Mouse (Mus musculus) myocyte (in vitro differentiated cells): ENCODE measurements around the gene Zscan29. TPM values are rescaled to one million over a fixed set of nuclear protein-coding genes. Genes with fewer than 3 reads are reported as not detected.

Experiments used
- H3K27me3 ChIP-seq: one replicate; pipeline ENCODE4 v1.6.1; 2011; ENCODE audit not compliant: control insufficient read depth, insufficient read depth, insufficient read length
- H3K36me3 ChIP-seq: one replicate; pipeline ENCODE4 v1.6.1; 2011; ENCODE audit not compliant: control insufficient read depth, insufficient read depth
- H3K4me2 ChIP-seq: one replicate; pipeline ENCODE4 v1.6.1; 2011; ENCODE audit warnings: low read depth, control low read depth
- H3K4me3 ChIP-seq: one replicate; pipeline ENCODE4 v1.5.1; 2011; ENCODE audit warnings: mild to moderate bottlenecking, control low read depth, moderate library complexity
- H3K79me2 ChIP-seq: one replicate; pipeline ENCODE4 v1.6.1; 2011; ENCODE audit not compliant: control insufficient read depth, insufficient read depth
- H3ac ChIP-seq: one replicate; pipeline ENCODE4 v1.6.1; 2011; ENCODE audit not compliant: control insufficient read depth, insufficient read length
- CEBPB ChIP-seq: IDR thresholded peaks from 2 replicates; pipeline ENCODE4 v1.6.1; 2011; ENCODE audit warnings: mild to moderate bottlenecking, moderate library complexity; ENCODE audit not compliant: poor library complexity, insufficient read depth, severe bottlenecking
- E2F4 ChIP-seq: IDR thresholded peaks from one replicate; pipeline ENCODE4 v1.6.1; 2011; ENCODE audit warnings: mild to moderate bottlenecking, control low read depth, moderate library complexity; ENCODE audit not compliant: insufficient read depth
- MAX ChIP-seq: IDR thresholded peaks from one replicate; pipeline ENCODE4 v1.6.1; 2011; ENCODE audit warnings: low read depth, mild to moderate bottlenecking, control low read depth
- MYOD1 ChIP-seq, 3 experiments: IDR thresholded peaks; one replicate each; pipeline ENCODE4 v1.6.1; 2011; ENCODE audit warnings: control low read depth in 2 of 3, low read depth in 2 of 3, mild to moderate bottlenecking in 2 of 3, moderate library complexity in 1 of 3; ENCODE audit not compliant: insufficient read length in 2 of 3, control insufficient read depth in 1 of 3
- MYOG ChIP-seq, 3 experiments: IDR thresholded peaks; one replicate each; pipeline ENCODE4 v1.6.1; 2011; ENCODE audit warnings: control low read depth in 2 of 3, low read depth in 2 of 3, mild to moderate bottlenecking in 2 of 3; ENCODE audit not compliant: insufficient read length in 2 of 3, control insufficient read depth in 1 of 3, insufficient read depth in 1 of 3
- POLR2A ChIP-seq: IDR thresholded peaks from one replicate; pipeline ENCODE4 v1.6.1; 2011; ENCODE audit warnings: low read depth, mild to moderate bottlenecking, control low read depth, moderate library complexity; ENCODE audit not compliant: insufficient read length
- POLR2AphosphoS2 ChIP-seq: IDR thresholded peaks from one replicate; pipeline ENCODE4 v1.6.1; 2011; ENCODE audit warnings: low read depth, control low read depth; ENCODE audit not compliant: insufficient read length
- REST ChIP-seq: IDR thresholded peaks from one replicate; pipeline ENCODE4 v1.6.1; 2011; ENCODE audit warnings: mild to moderate bottlenecking, control low read depth, moderate library complexity; ENCODE audit not compliant: insufficient read depth, insufficient read length
- SRF ChIP-seq: IDR thresholded peaks from one replicate; pipeline ENCODE4 v1.6.1; 2011; ENCODE audit warnings: low read depth; ENCODE audit not compliant: control insufficient read depth, insufficient read length
- TCF12 ChIP-seq: IDR thresholded peaks from one replicate; pipeline ENCODE4 v1.6.1; 2011; ENCODE audit warnings: mild to moderate bottlenecking, control low read depth; ENCODE audit not compliant: poor library complexity, insufficient read depth, severe bottlenecking
- TCF3 ChIP-seq: IDR thresholded peaks from one replicate; pipeline ENCODE4 v1.6.1; 2011; ENCODE audit warnings: low read depth, control low read depth; ENCODE audit not compliant: insufficient read length
- USF1 ChIP-seq: IDR thresholded peaks from one replicate; pipeline ENCODE4 v1.6.1; 2011; ENCODE audit warnings: low read depth, mild to moderate bottlenecking, control low read depth, moderate library complexity
- polyA plus RNA-seq: library from polyadenylated mRNA; unstranded; fragments of >200 nt; fragmentation: generic; extraction: Trizol; gene quantifications from one replicate; pipeline ENCODE4 v1.2.1, GENCODE M21; 2012; ENCODE audit warnings: missing spikeins

Gene Zscan29
- polyA plus RNA-seq, 1 experiment = 3.2 TPM

DNA sequence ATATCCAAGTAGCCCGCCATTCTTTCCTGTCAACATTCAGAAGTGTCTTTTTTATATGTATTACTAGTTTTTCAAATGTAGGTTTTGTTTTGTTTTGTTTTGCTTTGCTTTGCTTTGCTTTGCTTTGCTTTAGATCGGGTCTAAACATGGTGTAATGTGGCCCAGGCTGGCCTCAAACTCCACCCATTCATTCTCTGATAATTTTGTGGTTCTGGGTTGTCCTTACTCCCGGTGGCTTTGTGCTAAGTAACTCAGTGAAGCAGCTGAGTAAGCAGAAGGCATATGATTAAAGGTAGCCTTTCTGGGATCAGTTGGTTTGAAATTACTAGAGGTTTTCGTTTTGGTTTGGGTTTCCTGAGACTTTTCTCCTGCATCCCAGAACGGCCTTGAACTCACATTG lies 21.2 kb downstream of the Zscan29 start:
- no peak for TF ChIP-seq CEBPB
- TF ChIP-seq TCF3 = no peak
- TF ChIP-seq E2F4 = no peak
- no peak for TF ChIP-seq POLR2AphosphoS2
- TF ChIP-seq TCF12 = no peak
- TF ChIP-seq SRF = no peak
- no peak for TF ChIP-seq MYOG (IDR thresholded peaks at IDR 0.05; ENCODE audit: control insufficient read depth in 1 of 3, insufficient read depth in 1 of 3, insufficient read length in 2 of 3, low read depth in 2 of 3)
- TF ChIP-seq MYOD1 (IDR thresholded peaks at IDR 0.05; ENCODE audit: control insufficient read depth in 1 of 3, insufficient read length in 2 of 3, low read depth in 2 of 3) = no peak
- no peak for TF ChIP-seq USF1
- H3K36me3 ChIP-seq = no peaks in the 10 kb centered on the region
- no peak overlapping the region for H3K4me3 ChIP-seq
- no peaks in the 10 kb centered on the region for H3K27me3 ChIP-seq
- H3K79me2 ChIP-seq = no peaks in the 10 kb centered on the region
- no peak overlapping the region for H3K4me2 ChIP-seq
- H3ac ChIP-seq = no peak overlapping the region

DNA sequence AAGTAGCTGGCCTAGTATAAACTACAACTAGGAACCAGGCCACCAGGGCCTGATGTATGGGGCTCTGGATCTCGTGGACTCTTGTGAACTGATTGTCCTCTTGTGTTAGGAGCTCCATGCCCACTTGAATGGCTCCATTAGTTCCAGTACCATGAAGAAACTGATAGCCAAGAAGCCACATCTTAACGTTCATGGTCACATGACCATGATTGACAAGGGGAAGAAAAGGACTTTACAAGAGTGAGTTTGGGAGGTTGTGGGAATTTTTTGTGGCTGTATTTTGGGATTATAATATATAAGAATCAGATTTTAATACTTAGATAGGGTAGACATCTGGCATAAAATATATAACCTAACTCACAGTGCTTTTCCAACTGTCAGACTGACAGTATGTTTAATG lies 28.5 kb downstream of the Zscan29 start:
- no peak for TF ChIP-seq MAX
- TF ChIP-seq USF1 = no peak
- no peak for TF ChIP-seq POLR2A
- no peak for TF ChIP-seq MYOG (IDR thresholded peaks at IDR 0.05; ENCODE audit: control insufficient read depth in 1 of 3, insufficient read depth in 1 of 3, insufficient read length in 2 of 3, low read depth in 2 of 3)
- TF ChIP-seq MYOD1 (IDR thresholded peaks at IDR 0.05; ENCODE audit: control insufficient read depth in 1 of 3, insufficient read length in 2 of 3, low read depth in 2 of 3) = no peak
- no peaks in the 10 kb centered on the region for H3K27me3 ChIP-seq
- H3K36me3 ChIP-seq = no peaks in the 10 kb centered on the region
- H3K79me2 ChIP-seq = no peaks in the 10 kb centered on the region
- no peak overlapping the region for H3K4me2 ChIP-seq
- no peak overlapping the region for H3ac ChIP-seq
- no peak overlapping the region for H3K4me3 ChIP-seq

DNA sequence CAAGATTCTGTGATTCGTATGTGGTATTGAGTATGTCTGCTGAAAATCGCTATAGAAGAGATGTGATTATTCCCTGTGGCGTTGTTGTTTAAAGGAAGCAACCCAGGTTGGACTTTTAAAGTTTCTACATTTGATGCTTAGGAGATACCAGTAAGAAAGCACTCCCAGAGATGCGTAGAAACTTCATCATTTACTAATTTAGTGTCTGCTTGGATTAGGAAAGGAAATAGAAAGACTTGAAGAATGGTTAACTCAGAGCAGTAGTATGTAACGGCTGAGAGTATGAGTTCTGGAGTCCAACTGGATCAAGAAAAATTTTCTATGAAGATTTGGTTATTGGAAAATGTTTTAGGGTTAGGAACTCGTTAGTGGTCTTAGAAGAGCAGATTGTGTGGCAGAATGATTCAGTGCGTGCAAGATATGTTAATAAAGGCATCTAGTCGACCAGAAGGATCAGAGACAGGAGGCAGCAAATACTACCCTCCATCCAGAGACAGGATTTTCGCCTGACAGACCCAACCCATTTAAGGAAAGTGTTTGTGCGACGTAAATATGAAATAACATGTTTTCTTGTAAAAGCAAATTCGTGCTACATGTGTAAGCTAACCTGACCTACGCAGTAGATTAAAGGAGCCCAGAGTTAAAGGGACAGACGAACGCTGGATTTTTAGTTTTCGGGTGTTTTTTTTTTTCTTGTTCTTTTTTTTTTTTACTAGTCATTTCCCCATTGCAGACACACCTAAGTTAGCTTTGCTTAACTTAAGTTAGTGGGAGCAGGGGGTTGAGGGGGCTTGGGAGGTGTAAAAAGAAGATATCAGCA lies 29.5 kb downstream of the Zscan29 start:
- Histone ChIP-seq H3ac (no peak overlapping the region), H3K4me3 (peak overlapping the region; percentile 26), H3K27me3 (no peaks in the 10 kb centered on the region), H3K79me2 (no peaks in the 10 kb centered on the region), H3K36me3 (no peaks in the 10 kb centered on the region), H3K4me2 (peak overlapping the region; percentile 74)
- TF ChIP-seq MYOD1 (IDR thresholded peaks at IDR 0.05; ENCODE audit: control insufficient read depth in 1 of 3, insufficient read length in 2 of 3, low read depth in 2 of 3) = no peak
- no peak for TF ChIP-seq POLR2AphosphoS2
- TF ChIP-seq SRF = no peak
- TF ChIP-seq MYOG (IDR thresholded peaks at IDR 0.05; ENCODE audit: control insufficient read depth in 1 of 3, insufficient read depth in 1 of 3, insufficient read length in 2 of 3, low read depth in 2 of 3) = no peak
- TF ChIP-seq MAX = no peak
- TF ChIP-seq REST = no peak
- no peak for TF ChIP-seq TCF12
- TF ChIP-seq USF1 = no peak
- TF ChIP-seq E2F4 = no peak
- no peak for TF ChIP-seq TCF3
- TF ChIP-seq POLR2A = no peak
- TF ChIP-seq CEBPB = no peak

DNA sequence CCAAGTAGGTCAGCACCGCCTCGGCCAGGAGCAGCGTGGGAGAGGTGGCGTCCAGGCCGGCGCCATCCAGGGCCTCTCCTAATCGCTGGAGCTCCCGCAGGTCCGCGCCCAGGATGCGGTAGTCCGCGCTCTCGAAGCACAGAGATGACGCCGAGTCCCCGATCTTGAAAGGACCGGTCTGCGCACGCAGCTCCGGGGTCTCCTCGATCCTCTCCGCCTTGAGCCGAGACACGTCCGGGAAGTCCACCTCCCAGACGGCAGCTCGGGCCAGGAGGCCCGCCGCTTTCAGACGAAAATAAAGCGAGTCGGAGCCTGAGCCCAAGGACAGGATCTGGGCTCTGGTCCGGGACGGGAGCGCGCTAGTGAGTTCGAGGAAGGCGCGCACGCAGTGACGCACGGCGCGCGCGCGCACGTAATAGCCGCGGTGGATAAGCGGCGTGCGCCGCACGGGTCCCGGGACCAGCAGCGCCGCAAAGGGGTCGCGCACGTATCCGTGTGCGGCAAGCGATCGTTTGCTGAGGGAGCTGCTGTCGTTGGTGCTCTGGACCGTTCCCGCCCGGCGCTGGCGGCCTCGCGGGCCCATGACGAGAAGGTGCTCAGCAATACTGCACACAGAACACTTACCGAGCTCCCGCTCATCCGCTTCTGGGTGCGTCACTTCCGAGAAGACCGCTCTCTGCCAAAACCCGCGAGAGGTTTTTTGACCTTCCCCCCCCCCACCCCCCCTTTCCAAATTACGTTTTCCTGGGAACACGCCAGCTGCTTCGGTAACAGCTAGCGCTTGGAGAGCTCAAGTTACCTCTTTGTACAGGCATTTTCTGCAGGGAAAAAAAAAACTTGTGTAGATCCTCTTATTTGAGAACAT lies 30.7 kb downstream of the Zscan29 start, which contains the start of the genes Adal and Lcmt2:
Adal (plus strand) TSS at position 411 of the 865 bp plus-strand sequence.
Lcmt2 (minus strand) TSS at position 636 of the 865 bp plus-strand sequence.
- no peaks in the 10 kb centered on the region for H3K36me3 ChIP-seq
- TF ChIP-seq MYOG (IDR thresholded peaks at IDR 0.05; ENCODE audit: control insufficient read depth in 1 of 3, insufficient read depth in 1 of 3, insufficient read length in 2 of 3, low read depth in 2 of 3) (no peak), SRF (no peak), TCF3 (no peak), POLR2AphosphoS2 (peak; percentile 91), POLR2A (peak; percentile 77)
- H3K79me2 ChIP-seq = no peaks in the 10 kb centered on the region
- no peaks in the 10 kb centered on the region for H3K27me3 ChIP-seq
- H3K4me3 ChIP-seq = peak within 1 kb of the TSS; percentile 26
- H3K4me2 ChIP-seq = peak within 1 kb of the TSS; percentile 74
- H3ac ChIP-seq = peak within 1 kb of the TSS; percentile 90
